Mouse (Mus musculus) heart, embryonic 13.5 days (tissue): Measurements from ENCODE around the gene Adm2. TPM values are rescaled to one million over a fixed set of nuclear protein-coding genes. Genes with fewer than 3 reads are reported as not detected.

Source experiments
- ATAC-seq: fragments of 200-750 bp; cut with Nextera tagmentation; 2 replicates; pipeline ENCODE4 v1.8.0; 2017; ENCODE audit warnings: moderate TSS enrichment; ENCODE audit not compliant: insufficient number of reproducible peaks, low FRiP score, low TSS enrichment; ENCODE audit errors: extremely low read depth
- H3K27ac ChIP-seq: fragments of 300-500 bp; sonication (generic); replicated peaks from 2 replicates; pipeline ENCODE4 v1.5.1; 2015; ENCODE audit warnings: moderate library complexity, mild to moderate bottlenecking, inconsistent platforms
- H3K27me3 ChIP-seq: fragments of 300-500 bp; sonication (generic); replicated peaks from 2 replicates; pipeline ENCODE4 v1.6.1; 2015; ENCODE audit warnings: mild to moderate bottlenecking, inconsistent platforms
- H3K36me3 ChIP-seq: fragments of 300-500 bp; sonication (generic); 2 replicates; pipeline ENCODE4 v1.6.1; 2015; ENCODE audit warnings: mild to moderate bottlenecking, inconsistent platforms
- H3K4me1 ChIP-seq: fragments of 300-500 bp; sonication (generic); 2 replicates; pipeline ENCODE4 v1.6.1; 2015; ENCODE audit warnings: inconsistent platforms
- H3K4me2 ChIP-seq: fragments of 300-500 bp; sonication (generic); 2 replicates; pipeline ENCODE4 v1.6.1; 2015; ENCODE audit warnings: inconsistent platforms, mild to moderate bottlenecking, moderate library complexity
- H3K4me3 ChIP-seq: fragments of 300-500 bp; sonication (generic); 2 replicates; pipeline ENCODE4 v1.5.1; 2015; ENCODE audit warnings: moderate library complexity, mild to moderate bottlenecking, inconsistent platforms
- H3K9ac ChIP-seq: fragments of 300-500 bp; sonication (generic); 2 replicates; pipeline ENCODE4 v1.6.1; 2015; ENCODE audit warnings: inconsistent platforms, mild to moderate bottlenecking, moderate library complexity
- H3K9me3 ChIP-seq: fragments of 300-500 bp; sonication (generic); 2 replicates; pipeline ENCODE4 v1.6.1; 2016; ENCODE audit warnings: inconsistent platforms
- WGBS: fragments of 180-500 bp; shearing (Covaris S2); methylation state at CpG from one replicate; pipeline ENCODE4 v1.1.7; 2015; ENCODE audit warnings: mixed read lengths; 5-methylcytosine and 5-hydroxymethylcytosine counted together
- microRNA-seq: library from miRNA; unstranded; fragments of <30 nt; microRNA quantifications from one replicate; pipeline ENCODE4, GENCODE M21; 2016
- polyA plus RNA-seq: library from polyadenylated mRNA; unstranded; fragments of >200 nt; fragmentation: Nextera tagmentation; extraction: Ambion mirVana; gene quantifications from 2 replicates; pipeline ENCODE4 v1.2.1, GENCODE M21; 2015

Gene Adm2
- polyA plus RNA-seq, 1 experiment from 2014 or later: 0.66 TPM

GRCm38 (mm10) chr15:89356372-89356771 lies 33.9 kb downstream of the Adm2 start:
- H3K36me3 ChIP-seq: peaks cover 53% of the 10 kb centered on the region
- H3K4me2 ChIP-seq: peak overlapping the region; percentile 84
- WGBS: under 1% methylated on average over 15 of the region's 15 CpGs
- peak overlapping the region; percentile 88 for H3K27ac ChIP-seq
- 0 out of 2 replicates have a peak, but pooled peaks have one; percentile 17 for ATAC-seq
- peaks cover 47% of the 10 kb centered on the region for H3K4me1 ChIP-seq
- no peaks in the 10 kb centered on the region for H3K9me3 ChIP-seq
- peak overlapping the region; percentile 84 for H3K4me3 ChIP-seq
- H3K27me3 ChIP-seq: no peaks in the 10 kb centered on the region
- H3K9ac ChIP-seq: peak overlapping the region; percentile 93

- no peak overlapping the region for H3K4me3 ChIP-seq
- 59% methylated on average over 3 of the region's 3 CpGs for whole genome bisulfite sequencing
- H3K4me2 ChIP-seq: no peak overlapping the region
Measured at GRCm38 (mm10) chr15:89358784-89359183, 36.3 kb downstream of the Adm2 start.

GRCm38 (mm10) chr15:89363051-89363450 lies 40.5 kb downstream of the Adm2 start:
- no peak overlapping the region for H3K27ac ChIP-seq
- 84% methylated on average over 7 of the region's 7 CpGs for WGBS

More at GRCm38 (mm10) chr15:89358784-89359183, 36.3 kb downstream of the Adm2 start:
- Histone ChIP-seq H3K27me3 (no peaks in the 10 kb centered on the region), H3K4me1 (peaks cover 45% of the 10 kb centered on the region), H3K9me3 (no peaks in the 10 kb centered on the region), H3K27ac (no peak overlapping the region), H3K9ac (no peak overlapping the region), H3K36me3 (peaks cover 52% of the 10 kb centered on the region)
- no peak for ATAC-seq

GRCm38 (mm10) chr15:89365141-89365551 lies 42.6 kb downstream of the Adm2 start:
- Histone ChIP-seq H3K4me1 (no peaks in the 10 kb centered on the region), H3K4me2 (no peak overlapping the region), H3K36me3 (peaks cover 99% of the 10 kb centered on the region), H3K27me3 (no peaks in the 10 kb centered on the region), H3K27ac (no peak overlapping the region), H3K9ac (no peak overlapping the region), H3K9me3 (no peaks in the 10 kb centered on the region), H3K4me3 (no peak overlapping the region)
- no peak for ATAC-seq
- WGBS: 92% methylated on average over 4 of the region's 4 CpGs

More at GRCm38 (mm10) chr15:89363051-89363450, 40.5 kb downstream of the Adm2 start:
- H3K4me1 ChIP-seq: peaks cover 16% of the 10 kb centered on the region
- H3K4me2 ChIP-seq: no peak overlapping the region
- no peak overlapping the region for H3K9ac ChIP-seq
- H3K36me3 ChIP-seq: peaks cover 86% of the 10 kb centered on the region
- no peak for ATAC-seq
- H3K4me3 ChIP-seq: no peak overlapping the region
- no peaks in the 10 kb centered on the region for H3K27me3 ChIP-seq
- H3K9me3 ChIP-seq: no peaks in the 10 kb centered on the region

GRCm38 (mm10) chr15:89372068-89372467 lies 49.5 kb downstream of the Adm2 start:
- peaks cover 58% of the 10 kb centered on the region for H3K36me3 ChIP-seq
- no peak overlapping the region for H3K4me2 ChIP-seq
- H3K4me3 ChIP-seq: no peak overlapping the region
- 88% methylated on average over 13 of the region's 13 CpGs for WGBS
- H3K4me1 ChIP-seq: peaks cover 20% of the 10 kb centered on the region
- H3K9ac ChIP-seq: peak overlapping the region; percentile 11; the same call in 1 of the 2 replicates
- no peaks in the 10 kb centered on the region for H3K9me3 ChIP-seq
- ATAC-seq: no peak
- H3K27ac ChIP-seq: no peak overlapping the region
- peaks cover 17% of the 10 kb centered on the region for H3K27me3 ChIP-seq

- peaks cover 24% of the 10 kb centered on the region for H3K4me1 ChIP-seq
- peak overlapping the region; percentile 88 for H3K9ac ChIP-seq
- peak overlapping the region; percentile 90 for H3K4me2 ChIP-seq
- H3K27ac ChIP-seq: peak overlapping the region; percentile 94
- peaks cover 53% of the 10 kb centered on the region for H3K36me3 ChIP-seq
- peak overlapping the region; percentile 75 for H3K4me3 ChIP-seq
- no peaks in the 10 kb centered on the region for H3K9me3 ChIP-seq
- 78% methylated on average over 7 of the region's 7 CpGs for WGBS
- peaks cover 22% of the 10 kb centered on the region for H3K27me3 ChIP-seq
- ATAC-seq: no peak
Measured at GRCm38 (mm10) chr15:89372536-89372935, 50.0 kb downstream of the Adm2 start.

- peaks cover 47% of the 10 kb centered on the region for H3K36me3 ChIP-seq
- no peaks in the 10 kb centered on the region for H3K9me3 ChIP-seq
- H3K27ac ChIP-seq: peak overlapping the region; percentile 94
- ATAC-seq: peak; percentile 68
- H3K27me3 ChIP-seq: peaks cover 29% of the 10 kb centered on the region
- peak overlapping the region; percentile 90 for H3K4me2 ChIP-seq
- H3K9ac ChIP-seq: peak overlapping the region; percentile 88
- H3K4me3 ChIP-seq: peak overlapping the region; percentile 75
- WGBS: 2% methylated on average over 35 of the region's 35 CpGs
- peaks cover 30% of the 10 kb centered on the region for H3K4me1 ChIP-seq
Measured at GRCm38 (mm10) chr15:89373027-89373761, 50.7 kb downstream of the Adm2 start.

- H3K9ac ChIP-seq: peak within 1 kb of the TSS; percentile 88
- no peaks in the 10 kb centered on the region for H3K9me3 ChIP-seq
- peak within 1 kb of the TSS; percentile 75 for H3K4me3 ChIP-seq
- H3K27ac ChIP-seq: peak within 1 kb of the TSS; percentile 94
- under 1% methylated on average over 42 of the region's 42 CpGs for WGBS
- H3K27me3 ChIP-seq: peaks cover 35% of the 10 kb centered on the region
- ATAC-seq: peak; percentile 47
- peaks cover 36% of the 10 kb centered on the region for H3K4me1 ChIP-seq
- peak within 1 kb of the TSS; percentile 90 for H3K4me2 ChIP-seq
- peaks cover 41% of the 10 kb centered on the region for H3K36me3 ChIP-seq
Measured at GRCm38 (mm10) chr15:89373762-89374248, 51.3 kb downstream of the Adm2 start, which contains the start of gene Sco2. Sco2 (minus strand) TSS chr15:89373846.

Small RNA genes lying within 50 kb of the gene (microRNA-seq; reads per million reads assigned to microRNA genes)
- gene Mir6959: not detected

Other genes starting within 250 kb of the Adm2 start
- gene Trabd, start 247.6 kb upstream of the Adm2 start, polyA plus RNA-seq: 52.4 and 52.7 TPM in 2 replicates
- gene Selenoo, start 233.6 kb upstream of the Adm2 start, polyA plus RNA-seq: 10.8 and 11.6 TPM in 2 replicates
- gene Tubgcp6, start 199.6 kb upstream of the Adm2 start, polyA plus RNA-seq: 8.9 and 10.7 TPM in 2 replicates
- gene Hdac10, start 194.0 kb upstream of the Adm2 start, polyA plus RNA-seq: 14.0 and 15.0 TPM in 2 replicates
- gene Mapk12, start 182.0 kb upstream of the Adm2 start, polyA plus RNA-seq: 19.0 and 20.4 TPM in 2 replicates
- 3.8 and 4.0 TPM in 2 replicates for gene Mapk11, start 173.1 kb upstream of the Adm2 start, polyA plus RNA-seq
- gene Plxnb2, start 141.9 kb upstream of the Adm2 start, polyA plus RNA-seq: 84.6 and 99.0 TPM in 2 replicates
- 17.4 and 17.9 TPM in 2 replicates for gene Dennd6b, start 126.2 kb upstream of the Adm2 start, polyA plus RNA-seq
- 20.5 and 20.8 TPM in 2 replicates for gene Ppp6r2, start 111.2 kb upstream of the Adm2 start, polyA plus RNA-seq
- 34.3 and 38.3 TPM in 2 replicates for gene Sbf1, start 7.4 kb upstream of the Adm2 start, polyA plus RNA-seq
- gene Miox, start 11.7 kb downstream of the Adm2 start, polyA plus RNA-seq: 0.34 TPM in 1 of 2 replicates, not detected in the other
- 43.8 and 46.2 TPM in 2 replicates for gene Lmf2, start 32.9 kb downstream of the Adm2 start, polyA plus RNA-seq
- 94.1 and 109 TPM in 2 replicates for gene Ncaph2, start 33.0 kb downstream of the Adm2 start, polyA plus RNA-seq
- gene Sco2, start 51.1 kb downstream of the Adm2 start, polyA plus RNA-seq: 7.1 and 7.2 TPM in 2 replicates
- gene Tymp, start 54.3 kb downstream of the Adm2 start, polyA plus RNA-seq: 0.99 and 1.0 TPM in 2 replicates
- 0.28 and 0.76 TPM in 2 replicates for gene Odf3b, start 56.6 kb downstream of the Adm2 start, polyA plus RNA-seq
- gene Klhdc7b, start 62.2 kb downstream of the Adm2 start, polyA plus RNA-seq: 0.04 TPM in 1 of 2 replicates, not detected in the other
- not detected in 2 replicates for gene Syce3, start 87.8 kb downstream of the Adm2 start, polyA plus RNA-seq
- 139 and 147 TPM in 2 replicates for gene Cpt1b, start 103.1 kb downstream of the Adm2 start, polyA plus RNA-seq
- gene C730034F03Rik, start 106.9 kb downstream of the Adm2 start, polyA plus RNA-seq: 2.4 and 3.0 TPM in 2 replicates
- gene Gm44502, start 107.0 kb downstream of the Adm2 start, polyA plus RNA-seq: 0.53 and 0.90 TPM in 2 replicates
- gene Chkb, start 107.2 kb downstream of the Adm2 start, polyA plus RNA-seq: 65.1 and 71.5 TPM in 2 replicates
- 0.27 and 0.45 TPM in 2 replicates for gene Mapk8ip2, start 131.2 kb downstream of the Adm2 start, polyA plus RNA-seq
- gene Arsa, start 154.7 kb downstream of the Adm2 start, polyA plus RNA-seq: 15.1 and 15.3 TPM in 2 replicates
- 1.7 and 2.0 TPM in 2 replicates for gene Shank3, start 176.9 kb downstream of the Adm2 start, polyA plus RNA-seq
- gene Acr, start 245.6 kb downstream of the Adm2 start, polyA plus RNA-seq: 0.24 and 0.33 TPM in 2 replicates